Mouse (Mus musculus) CD4-positive, CD25-positive, alpha-beta regulatory T cell, adult 2 months (primary cell): Measurements from ENCODE around the gene Gng2.

ENCODE experiments used
- DNase-seq: peaks from one replicate; pipeline ENCODE4 v3.0.0-alpha.2; 2012; ENCODE audit warnings: low read depth, low spot score

The Gng2 gene

GRCm38 (mm10) chr14:19860281-19860680 is 117.1 kb downstream of the Gng2 start:
- DNase-seq, result no peak

- peak; percentile 14 for DNase-seq
Measured at GRCm38 (mm10) chr14:19858808-19859776, 118.3 kb downstream of the Gng2 start.

- DNase-seq, result no peak
Measured at GRCm38 (mm10) chr14:19858279-19858678, 119.1 kb downstream of the Gng2 start.

- no peak for DNase-seq
Measured at GRCm38 (mm10) chr14:19853471-19853870, 124.0 kb downstream of the Gng2 start.

GRCm38 (mm10) chr14:19839600-19840332 is 137.7 kb downstream of the Gng2 start:
- peak; percentile 79 for DNase-seq

GRCm38 (mm10) chr14:19836289-19836688 is 141.1 kb downstream of the Gng2 start:
- DNase-seq, result no peak

- DNase-seq, result no peak
Measured at GRCm38 (mm10) chr14:19825481-19825880, 151.9 kb downstream of the Gng2 start.

GRCm38 (mm10) chr14:19823321-19824142 is 153.9 kb downstream of the Gng2 start, which contains the start of gene Rtraf:
Rtraf (minus strand) TSS chr14:19823824.
- peak; percentile 99 for DNase-seq
